Mouse (Mus musculus) bone marrow, adult 2 months (tissue): ENCODE data around the gene Rbbp5. TPM values are rescaled to one million over a fixed set of nuclear protein-coding genes. Genes with fewer than 3 reads are reported as not detected.

Source experiments
- H3K27ac ChIP-seq: fragments of 200-500 bp; 2 replicates; pipeline ENCODE4 v1.5.1; 2012; ENCODE audit warnings: low read depth, mild to moderate bottlenecking, control low read depth, inconsistent platforms, low read length; ENCODE audit not compliant: control insufficient read depth, poor library complexity, insufficient read depth
- H3K4me1 ChIP-seq: fragments of 200-500 bp; 2 replicates; pipeline ENCODE4 v1.6.1; 2011; ENCODE audit warnings: low read length; ENCODE audit not compliant: control insufficient read depth, insufficient read depth
- H3K4me3 ChIP-seq: fragments of 200-500 bp; replicated peaks from 2 replicates; pipeline ENCODE3; 2011; ENCODE audit warnings: mild to moderate bottlenecking, low read depth, low read length, control low read depth; ENCODE audit not compliant: control insufficient read depth
- CTCF ChIP-seq: fragments of 200-500 bp; IDR thresholded peaks from 2 replicates; pipeline ENCODE4 v1.5.1; 2011; ENCODE audit warnings: low read length, control low read depth; ENCODE audit not compliant: control insufficient read depth, insufficient read depth
- POLR2A ChIP-seq: fragments of 200-500 bp; IDR thresholded peaks from 2 replicates; pipeline ENCODE4 v1.6.1; 2011; ENCODE audit warnings: low read depth, mild to moderate bottlenecking, control low read depth, low read length, borderline replicate concordance; ENCODE audit not compliant: control insufficient read depth
- WGBS: fragments of 180-500 bp; shearing (Covaris S2); methylation state at CpG from one replicate; pipeline ENCODE4 v1.1.7; 2018; 5-methylcytosine and 5-hydroxymethylcytosine counted together
- polyA plus RNA-seq: library from polyadenylated mRNA; stranded (reverse); fragments of >200 nt; gene quantifications from 2 replicates; pipeline ENCODE4 v1.2.4, GENCODE M21; 2011; ENCODE audit warnings: low replicate concordance; ENCODE audit not compliant: missing spikeins, insufficient read depth, insufficient read length

Rbbp5 gene
- polyA plus RNA-seq, 1 experiment, result 25.5 TPM

DNA sequence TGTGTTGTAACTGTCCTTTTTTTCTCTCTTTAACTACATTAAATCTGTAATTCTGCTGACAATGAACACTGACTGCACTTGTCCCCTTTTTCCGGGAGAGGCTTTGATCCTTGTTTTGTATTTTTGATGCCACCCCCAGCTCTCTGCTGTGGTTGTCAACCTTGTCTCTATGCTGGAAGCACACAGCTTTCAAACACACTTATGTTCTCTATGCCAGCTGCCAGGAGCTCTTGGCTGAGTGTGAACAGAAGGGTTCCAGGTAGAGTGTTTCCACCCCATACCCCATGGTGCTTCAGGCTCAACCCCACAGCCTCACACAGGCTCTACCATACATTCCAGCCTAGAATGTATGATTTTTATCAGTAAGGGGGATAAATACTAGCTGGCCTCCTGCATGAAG is 2.7 kb upstream of the Rbbp5 start:
- H3K4me3 ChIP-seq, result no peak overlapping the region
- peaks cover 3% of the 10 kb centered on the region; the same call in 1 of the 2 replicates for H3K4me1 ChIP-seq
- 82% methylated on average over 1 of the region's 1 CpGs for WGBS
- H3K27ac ChIP-seq, result no peak overlapping the region
- no peak for TF ChIP-seq CTCF
- TF ChIP-seq POLR2A, result no peak

GRCm38 (mm10) chr1:132476575-132476927 is 614 bp upstream of the Rbbp5 start:
- Histone ChIP-seq H3K27ac (peak overlapping the region; percentile 24; the same call in 1 of the 2 replicates), H3K4me1 (no peaks in the 10 kb centered on the region; the same call in 1 of the 2 replicates), H3K4me3 (peak overlapping the region; percentile 79)
- 3% methylated on average over 9 of the region's 9 CpGs for whole genome bisulfite sequencing
- no peak for TF ChIP-seq CTCF
- no peak for TF ChIP-seq POLR2A

DNA sequence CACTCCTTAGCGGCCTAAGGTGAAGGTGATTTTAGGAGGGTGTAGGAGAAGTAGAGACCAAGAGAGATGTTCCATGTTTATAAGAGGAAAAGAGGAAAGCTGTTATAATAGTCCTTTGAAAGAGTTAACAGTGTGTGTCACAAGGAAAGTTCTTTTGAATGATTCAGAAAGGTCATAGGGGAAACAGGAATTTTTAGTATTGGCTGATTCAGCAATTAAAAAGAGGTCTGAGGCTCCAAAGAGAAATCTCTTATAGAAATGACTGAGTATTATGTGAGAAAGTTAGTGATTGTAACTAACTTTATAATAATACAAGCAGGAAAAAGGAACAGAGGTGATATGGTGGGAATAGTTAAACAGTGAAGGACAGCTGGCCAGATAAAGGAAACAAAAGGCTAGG is 2.3 kb downstream of the Rbbp5 start:
- WGBS, result 94% methylated on average over 1 of the region's 1 CpGs
- Histone ChIP-seq H3K27ac (no peak overlapping the region), H3K4me3 (no peak overlapping the region), H3K4me1 (no peaks in the 10 kb centered on the region; the same call in 1 of the 2 replicates)
- no peak for TF ChIP-seq CTCF
- TF ChIP-seq POLR2A, result no peak

GRCm38 (mm10) chr1:132481619-132482018 is 4.5 kb downstream of the Rbbp5 start:
- TF ChIP-seq POLR2A, result no peak
- no peak for TF ChIP-seq CTCF
- WGBS, result 77% methylated on average over 2 of the region's 2 CpGs
- H3K27ac ChIP-seq, result no peak overlapping the region
- no peak overlapping the region for H3K4me3 ChIP-seq
- H3K4me1 ChIP-seq, result no peaks in the 10 kb centered on the region; the same call in 1 of the 2 replicates

GRCm38 (mm10) chr1:132483234-132483633 is 6.1 kb downstream of the Rbbp5 start:
- H3K4me1 ChIP-seq, result no peaks in the 10 kb centered on the region; the same call in 1 of the 2 replicates
- H3K4me3 ChIP-seq, result no peak overlapping the region
- WGBS, result 84% methylated on average over 3 of the region's 3 CpGs
- H3K27ac ChIP-seq, result no peak overlapping the region
- TF ChIP-seq CTCF, result no peak
- TF ChIP-seq POLR2A, result no peak

GRCm38 (mm10) chr1:132483759-132484158 is 6.6 kb downstream of the Rbbp5 start:
- TF ChIP-seq POLR2A, result no peak
- TF ChIP-seq CTCF, result no peak
- H3K27ac ChIP-seq, result no peak overlapping the region
- WGBS, result 78% methylated on average over 6 of the region's 6 CpGs
- no peaks in the 10 kb centered on the region for H3K4me1 ChIP-seq
- H3K4me3 ChIP-seq, result no peak overlapping the region

DNA sequence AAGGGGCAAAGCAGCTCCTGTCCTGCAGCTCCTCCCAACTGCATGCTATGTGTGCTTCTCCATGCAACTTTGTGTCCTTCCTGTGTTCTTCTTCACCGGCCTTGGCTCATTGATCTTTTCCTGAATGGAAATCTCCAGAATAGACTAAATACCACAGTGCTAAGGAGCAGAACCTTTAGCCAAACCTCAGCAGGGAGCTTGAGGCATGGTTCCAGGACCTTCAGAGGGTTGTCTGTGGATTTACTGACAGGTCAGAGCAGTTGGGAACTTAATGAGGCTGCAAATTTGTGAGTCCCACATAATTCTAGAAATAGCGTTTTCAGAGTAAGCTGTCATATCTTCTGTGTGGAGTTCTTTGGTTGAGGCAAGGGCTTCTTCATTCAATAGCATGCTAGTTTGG is 23.4 kb downstream of the Rbbp5 start:
- WGBS, result 90% methylated on average over 2 of the region's 2 CpGs
- TF ChIP-seq CTCF (no peak), POLR2A (no peak)
- H3K27ac ChIP-seq, result no peak overlapping the region

DNA sequence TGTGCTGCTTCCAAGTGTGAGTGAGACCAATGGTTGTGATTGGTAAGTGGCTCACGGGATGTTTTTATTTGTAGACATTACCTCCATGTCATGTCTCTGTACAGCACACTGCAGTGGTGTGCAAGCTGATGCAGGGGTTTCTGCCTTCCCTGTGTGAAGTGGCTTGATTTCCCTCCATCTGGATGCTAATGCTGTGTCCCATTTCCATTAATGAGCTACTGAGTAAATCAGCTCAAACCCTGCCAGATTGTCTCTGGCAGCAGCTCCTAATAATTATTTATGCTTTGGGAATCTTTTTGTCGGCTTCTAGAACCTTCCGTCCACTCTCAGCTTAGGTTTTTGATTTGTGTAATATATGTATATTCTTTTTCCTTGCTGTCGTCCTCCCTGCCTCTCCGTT is 28.0 kb downstream of the Rbbp5 start:
- H3K4me3 ChIP-seq, result no peak overlapping the region
- no peak for TF ChIP-seq POLR2A
- TF ChIP-seq CTCF, result no peak
- H3K27ac ChIP-seq, result no peak overlapping the region
- no peaks in the 10 kb centered on the region for H3K4me1 ChIP-seq
- WGBS, result 92% methylated on average over 5 of the region's 5 CpGs

More for the DNA sequence above, 23.4 kb downstream of the Rbbp5 start:
- no peaks in the 10 kb centered on the region for H3K4me1 ChIP-seq
- H3K4me3 ChIP-seq, result no peak overlapping the region

DNA sequence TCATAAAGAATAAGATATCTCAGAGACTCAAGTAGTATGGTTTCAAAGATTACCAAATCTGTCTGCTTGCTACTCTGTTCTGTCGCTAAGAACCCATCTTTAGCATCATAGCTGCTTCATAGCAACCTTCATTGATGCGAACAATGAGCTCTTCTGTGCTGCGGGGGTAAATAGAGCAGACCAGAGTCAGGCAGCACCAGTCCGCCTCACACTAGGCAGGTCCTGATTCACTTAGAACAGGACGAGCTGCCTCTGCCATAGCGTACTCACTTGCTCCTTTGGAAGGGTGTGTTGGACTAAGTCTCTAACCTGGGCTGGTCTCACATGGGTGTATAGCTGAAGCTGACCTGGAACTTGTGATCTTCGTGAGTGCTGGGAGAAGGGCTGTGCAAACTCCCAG is 28.9 kb downstream of the Rbbp5 start, which contains the start of gene Tmem81:
TSS of gene Tmem81 (plus strand) at position 173 of the 400 bp plus-strand sequence.
- Histone ChIP-seq H3K4me3 (no peak within 1 kb of the TSS), H3K4me1 (no peaks in the 10 kb centered on the region), H3K27ac (no peak within 1 kb of the TSS)
- WGBS, result 89% methylated on average over 7 of the region's 7 CpGs
- TF ChIP-seq CTCF (no peak), POLR2A (no peak)
